Mouse (Mus musculus) left cerebral cortex, adult 11 months (tissue): ENCODE measurements around the gene Dqx1.

Source experiments
- DNase-seq: peaks from one replicate; pipeline ENCODE4 v3.0.0; 2022; ENCODE audit warnings: low spot score

Gene Dqx1

DNA sequence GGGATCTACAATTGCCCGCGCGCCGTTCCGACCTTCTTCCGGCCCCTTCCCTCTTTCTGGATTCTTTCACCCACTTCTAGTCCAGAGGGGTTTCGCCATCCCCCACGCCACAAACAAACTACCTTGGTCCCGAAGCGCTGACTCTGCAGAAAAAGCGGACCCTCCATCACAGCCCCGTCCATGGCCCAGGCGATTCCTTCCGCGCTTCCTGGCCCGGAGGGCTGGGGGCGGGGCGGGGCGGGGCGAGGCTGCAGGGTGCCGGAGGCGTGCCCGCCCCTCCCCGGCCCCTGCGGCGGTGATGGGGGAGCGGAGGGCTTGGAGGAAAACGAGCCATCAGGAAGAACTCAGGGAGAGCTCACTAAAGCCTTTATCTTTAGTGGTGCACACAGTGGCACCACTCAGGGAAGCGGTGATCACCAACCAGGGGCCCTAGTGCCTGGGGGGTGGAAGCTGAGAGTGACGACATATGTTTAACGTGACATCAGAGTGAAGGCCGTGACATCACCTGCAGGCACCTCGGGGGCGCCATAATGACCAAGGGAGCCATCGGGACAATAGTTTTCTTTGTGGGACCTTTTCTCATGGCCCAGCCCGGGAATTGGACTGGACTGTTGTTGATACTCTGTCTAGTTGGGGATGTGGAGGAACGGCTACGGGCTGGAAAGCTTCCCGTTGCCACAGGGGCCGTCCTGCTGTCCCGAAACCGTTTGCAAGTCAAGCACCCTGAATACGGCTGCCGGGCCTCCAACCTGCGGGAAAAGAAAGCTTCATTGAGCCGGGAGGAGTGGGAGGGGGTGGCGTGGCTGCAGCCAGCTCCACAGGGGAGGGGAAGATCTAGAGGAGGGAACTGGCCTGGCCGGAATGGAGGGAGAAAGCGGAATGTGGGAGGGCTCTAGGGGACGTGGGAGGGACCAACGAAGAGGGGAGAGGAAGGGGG, 24.1 kb upstream of the Dqx1 start, which contains the start of the genes Dok1 and Loxl3:
Gene Dok1, minus strand, starts transcription at position 223 of the 937 bp plus-strand sequence.
Gene Loxl3, plus strand, starts transcription at position 925 of the 937 bp plus-strand sequence.
- no peak for DNase-seq

DNA sequence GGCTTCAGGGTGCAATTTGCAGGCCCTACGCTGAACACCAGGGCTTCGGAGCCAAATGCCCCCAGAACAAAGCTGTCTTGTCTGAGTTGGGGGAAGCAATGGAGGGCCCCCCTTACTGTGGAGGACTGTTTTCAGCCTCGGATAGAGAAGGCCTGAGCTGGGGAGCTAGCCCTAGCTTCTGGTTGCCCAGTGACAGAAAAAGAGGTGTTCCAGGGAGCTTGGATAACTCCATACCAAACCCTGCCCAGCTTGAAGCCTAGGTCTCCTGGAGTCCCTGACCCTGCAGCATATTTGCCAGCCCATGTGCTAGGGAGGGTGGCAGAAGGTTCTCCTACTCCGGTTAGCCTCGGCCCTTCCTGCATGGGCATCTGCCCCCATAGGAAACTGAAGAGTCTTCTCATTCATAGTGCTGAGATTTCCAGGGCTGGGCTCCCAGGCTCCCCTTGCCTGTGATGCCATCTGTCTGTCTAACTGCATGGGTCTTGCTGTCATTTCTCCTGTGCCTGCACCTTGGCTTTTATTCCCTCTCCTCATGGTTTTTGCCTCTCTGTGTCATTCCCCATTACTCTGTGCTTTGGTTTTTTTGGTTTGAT, 23.1 kb upstream of the Dqx1 start:
- DNase-seq = no peak

DNA sequence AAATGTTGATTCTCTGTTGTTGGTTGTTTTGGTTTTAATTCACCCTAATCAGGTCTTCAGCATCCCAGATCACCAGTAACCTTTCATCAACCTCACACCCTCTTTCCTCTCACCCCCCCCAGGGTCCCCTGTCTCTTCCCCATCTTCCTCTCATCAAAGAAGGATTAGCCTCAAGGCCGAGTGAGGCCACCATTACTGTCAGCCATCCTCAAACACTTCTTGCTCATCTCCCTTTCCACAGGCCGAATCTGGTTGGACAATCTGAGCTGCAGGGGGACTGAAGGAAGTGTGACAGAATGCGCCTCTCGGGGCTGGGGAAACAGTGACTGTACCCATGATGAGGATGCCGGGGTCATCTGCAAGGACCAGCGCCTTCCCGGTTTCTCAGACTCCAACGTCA, 20.5 kb upstream of the Dqx1 start:
- DNase-seq = no peak

- peak; percentile 77 for DNase-seq
These were observed 19.1 kb upstream of the Dqx1 start for GRCm38 (mm10) chr6:83038496-83039012.

DNA sequence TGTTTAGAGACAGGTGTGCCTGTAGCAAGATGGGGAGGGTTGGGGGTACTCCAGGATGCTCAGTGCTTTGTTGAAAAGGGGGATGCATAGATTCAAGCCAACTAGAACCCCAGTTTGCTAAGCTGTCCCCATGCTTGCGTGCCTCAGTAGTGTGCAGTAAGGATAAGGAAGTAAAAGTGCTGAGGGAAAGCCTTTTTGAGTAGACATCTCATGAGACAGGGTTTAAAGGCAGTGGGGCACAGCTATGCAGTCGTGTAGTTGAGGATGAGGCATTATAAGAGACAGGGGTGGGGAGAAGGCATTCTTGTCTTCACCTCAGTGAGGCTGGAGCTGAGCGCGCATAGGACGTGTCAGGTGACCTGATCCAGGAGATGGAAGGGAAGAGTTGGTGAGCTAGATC, 17.0 kb upstream of the Dqx1 start:
- no peak for DNase-seq

GRCm38 (mm10) chr6:83043561-83043960, 14.1 kb upstream of the Dqx1 start:
- no peak for DNase-seq

DNA sequence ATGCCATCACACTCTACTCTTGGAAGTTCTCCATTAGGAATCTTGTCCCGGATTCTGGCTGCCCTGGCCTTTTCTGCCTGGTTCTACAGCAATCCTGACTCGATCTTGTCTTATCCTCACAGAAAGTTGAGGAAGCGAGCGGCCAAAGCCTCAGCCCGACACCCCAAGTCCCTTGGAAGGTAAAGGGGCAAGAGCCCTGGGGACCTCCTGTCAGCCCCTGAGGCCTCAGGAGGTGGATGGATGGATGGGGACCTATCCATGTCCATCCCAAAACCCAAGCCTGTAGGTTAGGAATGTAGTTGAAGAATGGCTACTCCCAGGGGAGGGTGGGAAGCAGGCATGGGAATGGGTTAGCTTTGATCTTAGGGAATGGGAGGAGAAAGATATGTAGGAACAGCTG, 13.7 kb upstream of the Dqx1 start:
- no peak for DNase-seq

DNA sequence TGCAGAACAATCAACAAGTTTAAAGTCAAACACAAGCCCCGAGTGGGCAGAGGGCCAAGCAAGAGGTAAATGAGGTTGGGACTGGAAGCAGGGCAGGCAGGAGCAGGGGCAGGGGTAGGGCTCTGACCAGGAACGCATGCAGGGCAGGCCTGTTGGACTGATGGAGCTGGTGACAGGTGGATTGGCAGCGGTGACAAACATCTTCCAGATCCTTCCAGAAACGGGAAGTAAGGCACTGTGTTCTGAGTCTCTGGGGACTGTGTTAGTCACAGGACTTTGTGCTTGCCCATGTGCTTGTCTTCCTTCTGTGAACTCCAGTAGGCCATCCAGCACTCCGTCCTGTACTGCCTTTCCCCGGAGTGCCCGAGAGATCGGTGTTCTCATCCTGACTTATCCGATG, 12.9 kb upstream of the Dqx1 start:
- DNase-seq = no peak

GRCm38 (mm10) chr6:83049367-83049766, 8.3 kb upstream of the Dqx1 start:
- no peak for DNase-seq

DNA sequence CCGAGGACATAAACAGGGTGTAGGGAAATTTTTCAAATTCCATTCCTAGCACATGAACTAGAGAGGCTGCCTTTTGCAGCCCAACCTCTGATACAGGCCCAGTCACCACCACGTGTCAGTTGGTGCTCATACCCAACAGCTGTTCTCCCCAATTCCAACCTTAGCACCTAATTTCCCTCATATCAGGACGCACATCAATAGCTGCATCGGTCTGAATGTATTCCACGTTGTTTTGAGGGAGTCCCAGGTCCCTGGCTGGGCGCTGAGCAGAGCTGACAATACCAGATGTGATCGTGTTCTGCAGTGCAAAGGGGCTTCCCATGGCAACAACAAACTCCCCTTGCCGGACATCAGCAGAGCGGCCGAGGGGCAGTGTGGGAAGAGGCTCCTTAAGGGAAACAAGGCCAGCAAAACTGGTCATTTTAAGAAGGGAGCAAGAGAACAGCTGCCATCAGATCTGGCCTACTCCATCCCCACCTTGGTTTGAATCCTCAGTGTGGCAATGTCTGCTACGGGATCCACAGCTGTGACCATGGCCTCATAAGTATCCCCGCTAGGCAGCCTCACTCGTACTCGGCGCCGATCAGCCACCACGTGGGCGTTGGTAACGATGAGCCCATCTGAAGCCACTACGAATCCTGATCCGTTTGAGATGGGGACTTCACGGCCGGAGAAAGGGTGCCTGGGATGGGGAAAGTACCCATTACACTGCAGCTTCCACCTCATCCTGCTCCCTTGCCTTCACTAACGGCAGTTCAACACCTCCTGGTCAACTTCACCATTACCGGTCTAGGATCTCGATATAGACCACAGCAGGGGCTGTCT, 4.3 kb upstream of the Dqx1 start:
- no peak for DNase-seq

GRCm38 (mm10) chr6:83054074-83054851, 3.4 kb upstream of the Dqx1 start, which contains the start of gene Aup1:
TSS of gene Aup1 (plus strand) at chr6:83054521.
- peak; percentile 97 for DNase-seq

GRCm38 (mm10) chr6:83054871-83055431, 2.7 kb upstream of the Dqx1 start, which contains the start of gene Htra2:
TSS of gene Htra2 (minus strand) at chr6:83055273.
- DNase-seq = no peak

DNA sequence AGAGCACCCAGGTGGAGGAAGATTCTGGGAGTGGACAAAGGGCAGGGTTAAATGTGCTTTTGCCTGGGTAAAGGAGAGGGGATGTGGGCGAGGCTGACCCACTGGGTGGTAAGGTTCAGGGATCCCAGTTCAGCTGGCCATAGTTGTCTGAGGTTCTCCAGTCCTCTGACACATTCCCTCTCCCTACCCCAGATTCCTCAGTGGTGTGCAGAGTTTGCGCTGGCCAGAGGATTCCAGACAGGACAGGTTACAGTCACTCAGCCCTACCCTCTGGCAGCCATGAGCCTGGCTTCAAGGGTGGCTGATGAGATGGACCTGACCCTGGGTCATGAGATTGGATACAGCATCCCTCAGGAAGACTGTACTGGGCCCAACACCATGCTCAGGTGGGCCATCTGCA, 1.1 kb downstream of the Dqx1 start:
- DNase-seq = no peak

DNA sequence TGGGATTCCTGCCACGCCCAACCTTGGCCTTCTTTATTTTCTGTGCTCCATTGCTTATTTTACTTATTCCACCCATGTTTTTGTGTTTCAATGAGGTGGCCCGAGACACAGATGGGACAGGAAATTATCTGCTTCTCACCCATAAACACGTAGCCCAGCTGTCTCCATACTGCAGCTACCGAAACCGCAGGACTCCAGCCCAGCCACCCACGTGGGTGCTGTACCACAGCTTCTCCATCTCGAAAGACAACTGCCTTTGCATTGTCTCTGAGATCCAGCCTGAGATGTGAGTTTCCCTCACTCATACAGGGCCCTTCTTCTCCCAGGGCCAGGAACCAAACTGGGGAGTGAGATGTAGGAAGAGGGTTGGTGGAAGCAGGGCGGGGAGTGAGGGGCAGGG, 8.4 kb downstream of the Dqx1 start:
- DNase-seq = no peak

- DNase-seq = no peak
These were observed 8.8 kb downstream of the Dqx1 start for GRCm38 (mm10) chr6:83066441-83066840.

DNA sequence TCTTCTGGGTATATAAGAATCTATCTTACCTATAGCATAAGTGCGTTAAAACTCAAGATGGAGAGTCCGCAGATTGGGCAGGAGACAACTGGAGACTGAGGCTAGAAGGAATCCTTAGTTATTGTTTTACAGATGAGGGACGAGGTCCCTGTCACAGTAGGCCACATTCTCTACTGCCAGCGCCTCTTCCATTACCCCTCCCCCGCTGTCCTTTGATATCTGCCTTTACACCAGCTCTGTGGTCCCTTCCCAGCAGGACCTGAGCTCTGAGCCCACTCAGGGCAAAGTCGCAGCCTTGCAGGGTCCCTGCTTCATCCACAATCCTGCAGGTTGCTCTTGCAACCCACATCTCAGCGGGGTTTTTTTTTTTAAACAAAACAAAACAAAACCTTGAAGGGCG, 10.6 kb downstream of the Dqx1 start:
- DNase-seq = no peak

DNA sequence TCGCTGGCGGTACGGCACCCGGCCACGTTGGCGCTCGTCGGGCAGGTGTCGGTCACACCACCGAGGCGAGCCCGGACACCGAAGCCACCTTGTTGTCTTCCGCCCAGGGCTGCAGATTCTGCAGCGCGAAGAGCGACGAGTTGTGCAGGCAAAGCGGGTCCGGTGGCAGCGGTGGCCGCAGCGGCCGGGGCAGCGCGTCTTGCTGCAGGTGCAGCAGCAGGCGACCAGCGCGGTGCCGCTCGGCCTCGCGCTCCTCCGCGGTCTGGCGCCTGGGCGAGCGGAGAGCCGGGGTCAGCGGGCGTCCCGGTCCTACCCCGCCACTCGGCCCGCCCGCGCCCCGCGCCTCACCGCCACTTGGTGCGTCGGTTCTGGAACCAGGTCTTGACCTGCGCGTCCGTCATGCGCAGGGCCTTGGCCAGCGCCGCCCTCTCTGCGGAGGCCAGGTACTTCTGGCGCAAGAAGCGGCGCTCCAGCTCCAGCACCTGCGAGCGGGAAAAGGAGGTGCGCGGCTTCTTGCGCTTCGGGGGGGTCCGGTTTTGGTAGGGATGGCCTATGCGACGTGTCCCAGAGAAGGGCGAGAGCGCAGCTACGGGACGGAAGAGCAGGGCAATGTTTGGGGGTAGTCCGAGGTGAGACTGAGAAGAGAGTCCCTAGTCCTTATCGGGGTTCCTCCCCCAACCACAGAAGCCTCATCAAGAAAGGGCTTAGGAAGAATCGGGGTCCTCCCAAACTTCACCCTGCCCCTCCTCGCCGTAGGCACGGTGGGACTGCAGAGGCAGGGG, 11.3 kb downstream of the Dqx1 start:
- no peak for DNase-seq

- DNase-seq = no peak
These were observed 12.0 kb downstream of the Dqx1 start for GRCm38 (mm10) chr6:83069488-83070246.

GRCm38 (mm10) chr6:83070247-83070310, 12.4 kb downstream of the Dqx1 start, which contains the start of gene Tlx2:
TSS of gene Tlx2 (minus strand) at chr6:83070293.
- DNase-seq = no peak
